ENCODE assay signal across 7 mouse cellular contexts in the genomic region with DNA sequence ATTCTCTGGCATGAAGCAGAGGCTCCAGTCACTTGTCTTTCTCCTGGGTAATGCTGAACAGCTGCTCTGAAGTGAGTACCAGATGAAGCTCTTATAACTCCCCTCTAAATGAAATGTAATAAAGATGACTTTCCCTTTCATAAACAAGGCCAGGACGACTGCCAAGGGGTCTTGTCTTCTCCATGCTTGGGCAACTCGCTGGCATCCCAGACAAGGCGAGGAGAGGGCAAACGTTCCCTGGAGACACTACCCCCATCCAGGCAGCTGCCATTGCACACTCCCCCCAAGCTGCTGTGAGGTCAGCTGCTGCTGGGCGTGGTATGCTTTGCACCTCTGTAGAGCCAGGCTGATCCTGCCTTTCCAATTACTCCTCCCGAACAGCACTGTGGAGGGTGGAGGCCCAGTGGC.
DNase-seq lines count a peak whose midpoint lies in the region; ATAC-seq and TF ChIP-seq lines count a peak whose summit lies in the region.

No protein-coding gene starts in this region.

- TF ChIP-seq CTCF in lung, adult 2 months (IDR thresholded peaks at IDR 0.05; ENCODE audit: insufficient read depth, low read length), result no peak

- H3K4me3 ChIP-seq in lung, embryonic 15.5 days, result no peak overlapping the region
- H3K4me3 ChIP-seq in lung, adult 2 months (replicated peaks; ENCODE audit: extremely low read depth, low read depth, low read length), result no peak overlapping the region
- H3K4me3 ChIP-seq in stomach, embryonic 15.5 days (replicated peaks), result no peak overlapping the region

- H3K9me3 ChIP-seq in lung, embryonic 15.5 days, result no peaks in the 10 kb centered on the region
- no peaks in the 10 kb centered on the region for H3K9me3 ChIP-seq in stomach, embryonic 15.5 days

- no peak overlapping the region for H3K4me2 ChIP-seq in lung, embryonic 15.5 days
- no peak overlapping the region for H3K4me2 ChIP-seq in stomach, embryonic 15.5 days

- H3K4me1 ChIP-seq in lung, embryonic 15.5 days, result no peaks in the 10 kb centered on the region; the same call in 1 of the 2 replicates
- no peaks in the 10 kb centered on the region for H3K4me1 ChIP-seq in lung, adult 2 months (ENCODE audit: control insufficient read depth, insufficient read depth, low read length)
- peaks cover 6% of the 10 kb centered on the region; the same call in 1 of the 2 replicates for H3K4me1 ChIP-seq in stomach, embryonic 15.5 days

- 49% methylated on average over 6 of the region's 6 CpGs for whole genome bisulfite sequencing in lung, embryonic 15.5 days
- 52% methylated on average over 6 of the region's 6 CpGs for WGBS in lung, adult 2 months
- 35% methylated on average over 6 of the region's 6 CpGs for WGBS in stomach, embryonic 15.5 days

- H3K27ac ChIP-seq in lung, embryonic 15.5 days, result no peak overlapping the region
- peak overlapping the region; percentile 16 for H3K27ac ChIP-seq in stomach, embryonic 15.5 days

- H3K36me3 ChIP-seq in lung, embryonic 15.5 days, result no peaks in the 10 kb centered on the region
- no peaks in the 10 kb centered on the region for H3K36me3 ChIP-seq in stomach, embryonic 15.5 days

- no peak for DNase-seq in lung, adult 2 months
- peak; percentile 19 to 32 for DNase-seq in gastrocnemius, adult 8-10 months (ENCODE audit: low spot score in 2 of 2)
- DNase-seq in kidney, postnatal 14 days, result peak; percentile 43
- DNase-seq in frontal cortex, adult 2 months (ENCODE audit: extremely low spot score in 1 of 2, low spot score in 1 of 2), result no peak

- no peaks in the 10 kb centered on the region for H3K27me3 ChIP-seq in lung, embryonic 15.5 days
- H3K27me3 ChIP-seq in stomach, embryonic 15.5 days (replicated peaks), result no peaks in the 10 kb centered on the region

- no peak overlapping the region for H3K9ac ChIP-seq in lung, embryonic 15.5 days
- no peak overlapping the region for H3K9ac ChIP-seq in stomach, embryonic 15.5 days

- TF ChIP-seq POLR2A in lung, adult 2 months (IDR thresholded peaks at IDR 0.05; ENCODE audit: borderline replicate concordance, extremely low read depth, low read depth, low read length), result no peak

- ATAC-seq in lung, embryonic 15.5 days (ENCODE audit: borderline replicate concordance, extremely low read depth, low FRiP score, low TSS enrichment), result peak; percentile 46; the same call in 1 of the 2 replicates
- peak; percentile 35; the same call in 1 of the 2 replicates for ATAC-seq in stomach, embryonic 15.5 days (ENCODE audit: insufficient read depth, low FRiP score, low read depth)
- ATAC-seq in frontal cortex, adult (ENCODE audit: low TSS enrichment), result no peak

Comparison
In these comparisons a context has a peak if more than half of its experiments do, and no peak if none do; other contexts are left out.
1. DNase-seq: peak in gastrocnemius, adult 8-10 months (2 of 2) and kidney, postnatal 14 days (single experiment); none in lung, adult 2 months (single experiment) and frontal cortex, adult 2 months (0 of 2).